Comparison of ENCODE assay signal across 8 mouse cellular contexts in the genomic region with DNA sequence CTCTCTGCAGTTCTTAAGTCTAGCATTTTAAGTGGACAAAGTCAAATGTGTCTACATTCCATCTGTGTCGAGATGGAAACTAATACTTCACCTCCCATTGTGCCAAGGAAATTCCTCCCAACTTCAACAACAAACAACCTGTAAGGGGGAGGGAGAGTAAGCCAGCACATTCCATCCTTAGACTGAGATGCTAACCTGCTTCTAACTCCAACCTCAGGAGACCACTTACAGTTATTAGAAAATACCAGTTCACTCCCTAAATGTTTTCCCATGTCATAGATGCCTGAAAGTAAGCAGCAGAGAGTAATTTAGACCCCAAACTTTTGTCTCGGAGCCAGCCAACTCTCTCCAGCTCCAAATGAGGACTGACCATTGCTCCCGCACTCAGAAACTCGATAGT. TPM values are rescaled to one million over a fixed set of nuclear protein-coding genes. Genes with fewer than 3 reads are reported as not detected.
DNase-seq lines count a peak whose midpoint lies in the region; ATAC-seq and TF ChIP-seq lines count a peak whose summit lies in the region.

No protein-coding gene starts in this region.

- peaks cover 12% of the 10 kb centered on the region for H3K4me1 ChIP-seq in kidney, embryonic 14.5 days (ENCODE audit: control insufficient read depth, insufficient read depth, low read length)
- H3K4me1 ChIP-seq in spleen, adult 2 months (ENCODE audit: control insufficient read depth, insufficient read depth, insufficient read length) = no peaks in the 10 kb centered on the region
- peaks cover 11% of the 10 kb centered on the region; the same call in 1 of the 2 replicates for H3K4me1 ChIP-seq in intestine, embryonic 15.5 days (replicated peaks)

- WGBS in kidney, embryonic 14.5 days = 17% methylated on average over 4 of the region's 4 CpGs
- WGBS in spleen, adult 2 months = 74% methylated on average over 4 of the region's 4 CpGs
- WGBS in intestine, embryonic 15.5 days = 55% methylated on average over 4 of the region's 4 CpGs

- no peak for TF ChIP-seq CTCF in spleen, adult 2 months (IDR thresholded peaks at IDR 0.05; ENCODE audit: extremely low read depth, insufficient read depth, insufficient read length, insufficient replicate concordance)

- H3K27ac ChIP-seq in kidney, embryonic 14.5 days (ENCODE audit: low read depth, low read length) = peak overlapping the region; percentile 89
- no peak overlapping the region for H3K27ac ChIP-seq in spleen, adult 2 months (ENCODE audit: insufficient read depth, low read length)
- peak overlapping the region; percentile 23; the same call in 1 of the 2 replicates for H3K27ac ChIP-seq in intestine, embryonic 15.5 days

- H3K27me3 ChIP-seq in kidney, embryonic 14.5 days (ENCODE audit: control insufficient read depth, insufficient read depth, low read length) = no peaks in the 10 kb centered on the region
- H3K27me3 ChIP-seq in spleen, adult 2 months (ENCODE audit: control insufficient read depth, insufficient read depth, low read length) = no peaks in the 10 kb centered on the region
- no peaks in the 10 kb centered on the region for H3K27me3 ChIP-seq in intestine, embryonic 15.5 days (replicated peaks)

- no peak for DNase-seq in kidney, postnatal 25 days
- DNase-seq in spleen, adult 2 months (ENCODE audit: low read depth in 1 of 2, low spot score in 2 of 2) = no peak
- no peak for DNase-seq in spleen, postnatal 14 days (ENCODE audit: low spot score in 2 of 2)
- DNase-seq in right cerebral cortex, postnatal 25 days = no peak
- DNase-seq in embryo, embryonic 10 days (ENCODE audit: low spot score) = no peak
- DNase-seq in gastrocnemius, postnatal 10 days = no peak

- peak overlapping the region; percentile 32 for H3K4me3 ChIP-seq in kidney, embryonic 14.5 days (ENCODE audit: low read length)
- peak overlapping the region; percentile 23 for H3K4me3 ChIP-seq in spleen, adult 2 months (ENCODE audit: extremely low read depth, insufficient read depth, insufficient read length)
- no peak overlapping the region for H3K4me3 ChIP-seq in intestine, embryonic 15.5 days (replicated peaks)

- no peak for TF ChIP-seq POLR2A in spleen, adult 2 months (IDR thresholded peaks at IDR 0.05; ENCODE audit: low read depth, low read length)

- peak overlapping the region; percentile 33 for H3K4me2 ChIP-seq in kidney, embryonic 14.5 days (replicated peaks; ENCODE audit: low read depth, low read length)
- 0 out of 2 replicates have a peak overlapping the region, but pooled peaks have one; percentile 14 for H3K4me2 ChIP-seq in intestine, embryonic 15.5 days (replicated peaks)

- H3K9me3 ChIP-seq in kidney, embryonic 14.5 days (ENCODE audit: control insufficient read depth, low read length) = no peaks in the 10 kb centered on the region
- no peaks in the 10 kb centered on the region for H3K9me3 ChIP-seq in intestine, embryonic 15.5 days

- ATAC-seq in kidney, embryonic 14.5 days (ENCODE audit: low FRiP score, low TSS enrichment) = peak; percentile 29; the same call in 1 of the 2 replicates
- no peak for ATAC-seq in intestine, embryonic 15.5 days

- no peaks in the 10 kb centered on the region; the same call in 1 of the 2 replicates for H3K36me3 ChIP-seq in kidney, embryonic 14.5 days (ENCODE audit: control insufficient read depth, insufficient read depth, low read length)
- no peaks in the 10 kb centered on the region for H3K36me3 ChIP-seq in spleen, adult 2 months (ENCODE audit: control insufficient read depth, insufficient read depth, low read length)
- no peaks in the 10 kb centered on the region for H3K36me3 ChIP-seq in intestine, embryonic 15.5 days

- H3K9ac ChIP-seq in kidney, embryonic 14.5 days (ENCODE audit: low read depth, low read length) = peak overlapping the region; percentile 52
- H3K9ac ChIP-seq in intestine, embryonic 15.5 days = no peak overlapping the region

RNA-seq across cellular contexts. Expression of gene Tm4sf1, which starts 7.9 kb away (rescaled TPM):
- polyA plus RNA-seq in kidney, embryonic 14.5 days (2014; fragmentation: Nextera tagmentation; extraction: Ambion mirVana) = 175 and 190 TPM in 2 replicates
- polyA plus RNA-seq in spleen, adult 2 months (2012; rRNA removed) = 22.5 and 24.5 TPM in 2 replicates
- 71.3 and 72.9 TPM in 2 replicates for polyA plus RNA-seq in intestine, embryonic 15.5 days (2015; fragmentation: Nextera tagmentation; extraction: Ambion mirVana)
- 10 to 100 TPM; 41.6 to 42.4 TPM for total RNA-seq in gastrocnemius, postnatal 10 days (2021)
